Mouse (Mus musculus): Measurements from ENCODE around the gene Smg1.

The Smg1 gene

DNA sequence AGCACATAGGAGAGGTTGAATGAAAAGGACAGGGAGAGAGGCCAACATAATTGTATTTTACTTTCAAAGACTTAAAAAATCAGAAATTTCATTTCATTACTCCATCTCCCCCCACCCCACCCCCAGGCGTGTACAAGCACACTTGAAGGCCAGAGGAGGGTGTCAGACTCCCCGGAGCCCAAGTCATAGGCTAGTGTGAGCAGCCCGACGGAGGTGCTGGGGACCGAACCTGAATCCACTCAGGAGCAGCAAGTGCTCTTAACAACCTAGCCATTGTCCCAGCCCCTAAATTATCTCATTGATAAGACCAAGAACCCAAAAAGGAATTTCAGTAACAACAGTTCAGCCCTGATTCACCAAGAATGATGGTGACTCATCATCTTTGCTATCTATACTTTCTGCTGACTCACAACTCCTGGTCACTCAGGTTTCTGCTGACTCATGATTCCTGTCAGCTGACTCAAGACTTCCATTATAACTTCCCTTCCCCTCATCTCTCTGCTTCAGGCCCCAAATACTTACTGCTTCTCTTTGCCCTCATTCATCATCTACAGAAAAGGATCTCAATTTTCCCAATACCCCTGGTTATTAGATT is 138.9 kb downstream of the Smg1 start:
- DNase-seq (ENCODE audit: low read depth, low spot score), result no peak

DNA sequence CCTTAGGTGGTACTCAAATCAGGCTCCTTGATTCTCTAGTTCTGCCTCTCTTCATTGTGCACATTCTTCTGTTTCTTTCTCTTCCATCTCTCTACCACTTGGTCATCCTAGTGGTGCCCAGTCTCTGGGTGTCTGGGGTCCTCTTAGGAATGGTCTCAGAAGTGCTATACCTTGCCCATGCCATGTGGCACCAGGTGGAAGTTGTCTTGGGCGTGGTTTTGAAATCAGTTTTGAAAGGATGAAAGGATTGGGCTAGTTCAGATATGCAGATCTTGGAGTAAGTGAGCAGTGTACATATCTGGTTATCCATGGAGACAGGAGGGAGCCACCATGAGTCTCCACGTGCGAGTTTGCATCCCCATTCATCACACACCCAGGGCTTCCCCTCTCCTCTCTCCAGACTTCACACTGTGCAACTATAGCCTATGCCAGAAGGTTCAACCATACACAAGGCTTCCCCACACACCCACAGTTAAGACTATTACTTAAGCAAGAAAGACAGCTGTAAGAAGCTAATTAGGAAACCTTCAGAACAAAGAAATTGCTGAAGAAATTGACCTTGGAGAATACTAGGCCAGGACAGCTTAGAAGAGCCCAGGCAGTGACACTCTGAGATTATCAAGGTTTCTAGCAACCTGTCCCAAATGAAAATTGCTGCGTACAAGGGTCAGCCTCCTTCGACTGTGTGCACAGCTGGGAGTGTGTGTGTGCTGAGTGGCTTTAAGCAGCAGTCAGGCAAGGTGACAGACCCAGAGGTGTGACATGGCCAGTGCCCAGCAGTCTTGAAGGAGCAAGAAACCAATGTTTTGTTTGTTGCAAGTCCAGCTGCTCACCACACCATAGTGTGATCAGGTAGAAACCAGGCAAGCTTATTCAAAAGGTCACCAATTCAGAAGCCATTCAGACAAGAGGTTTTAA is 139.7 kb downstream of the Smg1 start:
- DNase-seq (ENCODE audit: low read depth, low spot score), result no peak

GRCm38 (mm10) chr7:118102678-118103461 is 140.6 kb downstream of the Smg1 start:
- DNase-seq (ENCODE audit: low read depth, low spot score), result peak; percentile 43

DNA sequence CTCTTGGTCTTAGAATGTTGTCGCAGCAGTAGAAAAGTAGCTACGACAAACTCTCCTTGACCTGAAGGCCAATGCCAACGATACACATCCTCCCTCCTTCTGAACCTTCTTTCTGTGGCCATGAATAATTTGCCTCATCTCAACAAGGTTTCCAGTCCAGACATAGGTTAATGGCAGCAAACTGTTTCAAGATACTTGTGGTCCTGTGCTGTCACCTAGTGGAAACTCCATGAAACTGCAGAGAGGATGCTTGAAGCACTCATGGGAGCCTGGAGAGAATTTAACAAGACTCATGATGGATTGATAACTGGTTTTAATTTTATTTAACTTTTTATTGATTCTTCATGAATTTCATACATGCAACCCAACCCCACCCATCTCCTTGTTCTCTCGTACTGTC is 141.2 kb downstream of the Smg1 start:
- DNase-seq (ENCODE audit: low read depth, low spot score), result peak; percentile 68

DNA sequence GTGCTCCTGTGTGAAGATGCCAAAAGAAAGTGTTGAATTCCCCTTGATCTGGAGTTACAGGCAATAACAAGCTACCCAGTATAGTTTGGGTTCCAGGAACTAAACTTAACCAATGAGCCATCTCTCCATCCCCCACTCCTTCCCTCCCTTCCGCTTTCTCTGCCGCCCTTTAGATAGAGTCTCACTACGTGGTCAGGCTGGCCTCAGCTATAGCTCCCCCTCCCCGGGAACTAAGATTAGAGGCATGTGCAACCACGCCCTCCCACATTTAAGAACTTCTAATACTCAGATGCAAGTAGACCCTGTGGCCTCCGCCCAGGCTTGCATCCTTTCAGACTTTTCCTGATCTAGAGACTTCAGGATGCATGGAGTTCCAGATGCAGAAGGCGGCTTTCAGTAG is 145.9 kb downstream of the Smg1 start:
- no peak for DNase-seq (ENCODE audit: low read depth, low spot score)

Measured in A20 (cell line).